Mouse (Mus musculus) 3T3-L1 (cell line): ENCODE results near the gene Cdyl.

ENCODE experiments used
- DNase-seq: peaks from one replicate; pipeline ENCODE4 v3.0.0-alpha.2; 2015; ENCODE audit warnings: low read depth, low spot score

Cdyl gene

DNA sequence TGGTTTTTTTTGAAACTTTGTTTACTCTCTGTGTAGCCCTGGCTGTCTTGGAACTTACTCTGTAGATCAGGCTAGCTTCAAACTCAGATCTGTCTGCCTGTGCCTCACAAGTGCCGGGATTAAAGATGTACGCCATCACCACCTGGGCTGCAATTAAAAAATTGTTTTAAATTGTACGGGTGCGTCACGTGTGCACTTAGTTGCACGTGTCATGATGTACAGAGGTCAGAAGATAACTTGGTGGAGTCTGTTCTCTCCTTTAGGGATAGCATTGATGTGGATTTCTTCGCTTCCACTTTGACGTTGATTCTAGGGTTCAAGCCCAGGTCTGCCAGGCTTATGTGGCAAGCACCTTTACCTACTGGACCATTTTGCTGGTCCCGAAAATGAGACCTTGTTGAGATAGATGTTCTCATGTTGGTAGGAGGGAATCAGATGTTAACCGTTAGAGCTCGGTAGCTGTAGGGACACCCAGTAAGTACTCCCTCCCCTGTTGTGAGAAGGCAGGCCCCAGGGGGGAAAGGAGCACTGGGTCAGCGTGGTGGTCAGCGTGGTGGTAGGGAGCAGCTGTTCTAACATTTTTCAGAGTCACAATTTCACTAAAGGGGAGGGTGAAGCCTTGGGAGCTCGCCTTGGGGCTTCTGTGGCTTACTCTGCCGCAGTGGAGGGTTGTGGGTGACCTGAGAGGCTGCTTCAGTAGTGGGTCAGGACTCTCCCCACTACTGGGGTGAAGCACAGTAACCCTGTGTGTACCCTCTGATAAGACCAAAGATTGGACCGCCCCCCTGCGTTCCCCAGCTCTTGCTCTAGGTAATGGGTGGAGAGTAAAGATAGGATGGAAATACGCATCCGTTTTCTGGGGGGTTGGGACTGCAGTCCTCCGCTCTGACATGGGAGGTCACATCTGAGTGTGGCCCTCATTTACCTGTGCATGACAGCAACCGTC, 97.0 kb downstream of the Cdyl start:
- DNase-seq, result no peak

DNA sequence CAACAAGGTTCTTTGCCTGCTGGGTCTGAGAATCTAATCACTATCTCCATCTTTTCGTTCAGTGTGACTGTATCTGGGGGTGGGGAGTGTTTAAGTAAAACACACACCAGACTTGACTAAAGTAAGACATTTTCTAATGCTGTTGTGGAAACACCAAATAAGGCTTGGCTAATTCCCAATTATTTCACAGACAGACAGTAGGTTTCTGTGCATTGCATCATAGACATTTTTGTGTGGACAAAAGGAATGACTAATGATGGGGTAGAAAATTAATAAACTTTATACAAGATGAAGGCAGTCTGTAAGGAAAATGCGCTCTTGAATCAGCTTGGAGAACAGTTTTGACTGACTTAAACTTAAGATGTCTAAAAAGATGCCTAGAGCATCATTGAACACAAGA, 100.7 kb downstream of the Cdyl start:
- DNase-seq, result peak; percentile 52

DNA sequence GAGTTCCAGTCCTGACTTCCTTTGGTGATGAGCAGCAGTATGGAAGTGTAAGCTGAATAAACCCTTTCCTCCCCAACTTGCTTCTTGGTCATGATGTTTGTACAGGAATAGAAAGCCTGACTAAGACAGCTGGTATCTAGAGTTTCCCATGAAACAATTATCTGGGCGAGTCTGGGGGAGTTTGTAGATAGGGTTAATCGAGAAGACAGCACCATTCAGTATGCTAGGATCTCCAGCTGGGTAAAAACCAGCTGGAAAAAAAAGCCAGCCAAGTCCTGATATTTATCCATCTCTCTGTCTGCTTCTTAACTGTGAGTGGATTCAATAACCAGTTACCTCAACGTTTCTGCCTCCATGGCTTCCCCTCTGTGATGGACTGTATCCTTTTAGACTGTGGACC, 104.9 kb downstream of the Cdyl start:
- no peak for DNase-seq

DNA sequence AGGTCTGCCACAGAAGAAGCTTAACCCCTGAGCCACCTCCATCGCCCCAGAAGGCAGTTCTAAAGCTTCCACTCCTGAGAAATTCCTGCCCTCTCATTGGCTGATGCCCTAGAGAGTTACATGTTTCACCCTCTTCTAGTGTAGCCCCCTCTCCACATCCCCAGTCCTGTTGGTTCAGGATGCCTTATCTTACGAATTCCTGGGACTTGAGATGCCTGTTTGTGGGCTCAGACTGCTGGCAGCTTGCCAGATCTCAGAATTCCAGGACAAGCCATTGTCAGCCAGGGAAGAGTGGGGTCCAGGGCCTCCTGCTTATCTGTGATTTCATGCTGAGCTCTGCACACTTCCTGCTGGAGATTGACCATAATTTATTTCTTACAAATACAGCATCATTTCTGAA, 106.2 kb downstream of the Cdyl start:
- peak; percentile 13 for DNase-seq

DNA sequence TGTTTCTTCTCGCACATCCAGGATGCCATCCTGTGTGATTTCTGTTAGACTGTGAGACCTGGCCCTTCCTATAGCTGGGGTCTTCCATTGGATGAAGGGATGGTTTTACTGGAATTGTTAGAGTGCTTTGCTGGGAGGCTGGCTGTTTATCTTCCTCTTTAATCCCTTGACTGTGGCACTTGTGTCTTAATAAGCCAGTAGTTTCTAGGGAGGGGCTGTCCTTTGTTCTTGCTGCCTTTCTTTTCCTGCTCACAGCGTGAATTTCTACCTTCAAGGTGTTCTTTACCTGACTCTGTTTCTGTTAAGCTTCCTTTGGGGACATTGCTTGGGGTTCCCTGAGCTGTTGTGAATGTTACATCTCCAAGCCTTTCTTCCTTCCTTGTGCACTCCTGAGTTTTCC, 110.0 kb downstream of the Cdyl start:
- DNase-seq, result no peak

DNA sequence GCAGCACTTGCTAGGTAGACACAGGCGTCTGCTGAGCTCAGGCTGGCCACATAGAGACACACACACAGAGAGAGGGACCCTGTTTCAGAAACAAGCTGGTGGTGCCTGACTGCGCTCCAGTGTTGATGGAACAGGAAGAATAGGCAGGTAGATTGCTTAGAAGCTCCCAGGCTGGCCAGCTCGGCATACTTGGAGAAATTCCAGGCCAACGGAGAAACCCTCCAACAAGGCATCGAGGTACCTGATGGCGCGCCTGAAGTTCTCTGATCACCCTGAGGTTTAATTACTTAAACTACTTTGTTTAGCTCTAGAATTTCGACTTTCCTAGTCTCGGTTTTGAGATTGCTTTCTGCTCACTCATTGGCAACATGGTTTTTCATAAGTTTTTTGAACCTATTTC, 110.8 kb downstream of the Cdyl start:
- no peak for DNase-seq

DNA sequence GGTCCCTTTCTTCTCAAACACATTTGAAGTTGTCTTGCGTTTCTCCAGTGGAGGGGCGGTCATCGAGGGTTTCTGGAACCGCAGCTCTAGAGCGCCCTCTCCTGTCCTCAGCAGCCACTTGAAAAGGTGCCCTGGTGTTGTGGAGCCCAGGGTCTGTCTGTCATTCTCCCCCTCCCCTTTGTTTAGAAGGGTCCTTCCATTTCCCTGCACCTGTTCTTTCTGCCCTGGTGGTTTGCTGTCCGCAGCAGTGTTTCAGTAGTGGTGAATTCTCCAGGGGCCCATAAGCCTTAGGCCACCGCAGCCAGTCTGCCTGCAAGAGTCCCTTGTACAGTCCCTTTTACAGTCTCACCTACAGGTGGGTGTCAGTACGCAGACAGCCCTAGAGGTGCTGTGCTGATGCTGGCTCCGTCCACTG, 112.3 kb downstream of the Cdyl start:
- DNase-seq, result no peak

DNA sequence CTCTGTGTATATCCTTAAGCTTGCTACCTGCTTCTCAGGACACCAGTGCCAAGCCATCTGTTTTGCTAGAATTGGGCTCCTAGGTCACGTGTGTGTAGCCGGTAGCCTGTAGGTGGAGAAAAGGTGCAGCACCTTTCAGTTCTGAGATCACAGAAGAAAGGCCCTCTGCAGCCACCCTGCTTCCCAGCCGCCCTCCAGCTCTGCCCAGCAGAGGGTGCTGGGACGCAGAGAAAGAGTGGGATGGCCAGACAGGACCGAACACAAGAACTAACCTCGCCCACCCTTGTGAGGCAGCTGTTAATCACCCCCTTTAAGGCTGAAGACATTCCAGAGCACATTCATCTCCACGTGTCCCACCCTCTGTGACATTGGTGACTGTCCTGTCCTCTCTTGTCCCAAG, 114.1 kb downstream of the Cdyl start:
- DNase-seq, result no peak

DNA sequence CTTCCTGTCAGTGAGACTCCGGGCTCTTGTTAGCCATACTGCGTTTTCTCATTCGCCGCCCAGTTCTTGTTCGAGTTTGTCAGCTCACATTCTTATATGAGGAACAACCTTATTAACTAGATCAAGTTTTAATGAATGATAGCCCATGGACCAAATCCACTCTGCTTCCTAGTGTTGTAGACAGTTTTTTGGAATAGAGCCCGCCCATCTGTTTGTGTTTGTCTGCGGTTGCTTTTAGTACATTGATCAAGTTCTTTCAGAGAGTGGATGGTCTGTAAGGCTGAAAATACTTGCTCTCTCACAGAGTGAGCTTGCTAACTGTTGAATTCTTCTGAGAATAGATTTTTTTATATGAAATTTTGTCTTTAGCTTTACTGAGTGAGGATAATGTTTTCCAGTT, 116.5 kb downstream of the Cdyl start:
- peak; percentile 5 for DNase-seq

DNA sequence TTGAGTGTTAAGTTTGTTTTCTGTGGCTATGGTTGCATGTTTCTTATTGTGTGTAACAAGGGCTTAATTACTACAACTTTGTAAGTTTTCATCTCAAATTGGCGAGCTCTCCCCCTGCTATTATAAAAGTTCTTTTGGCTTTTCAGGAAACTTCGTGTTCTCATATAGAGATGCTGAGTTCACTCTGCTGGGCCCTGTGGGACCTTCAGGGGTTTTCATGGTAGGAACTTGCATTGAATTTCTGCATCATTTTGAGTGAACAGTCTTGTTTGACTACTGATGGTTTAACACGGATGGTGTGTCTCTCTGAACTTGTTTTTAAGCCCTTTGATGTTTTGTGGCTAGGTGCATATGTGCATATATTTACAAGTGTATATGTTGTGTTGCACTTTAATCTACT, 121.1 kb downstream of the Cdyl start:
- DNase-seq, result no peak

DNA sequence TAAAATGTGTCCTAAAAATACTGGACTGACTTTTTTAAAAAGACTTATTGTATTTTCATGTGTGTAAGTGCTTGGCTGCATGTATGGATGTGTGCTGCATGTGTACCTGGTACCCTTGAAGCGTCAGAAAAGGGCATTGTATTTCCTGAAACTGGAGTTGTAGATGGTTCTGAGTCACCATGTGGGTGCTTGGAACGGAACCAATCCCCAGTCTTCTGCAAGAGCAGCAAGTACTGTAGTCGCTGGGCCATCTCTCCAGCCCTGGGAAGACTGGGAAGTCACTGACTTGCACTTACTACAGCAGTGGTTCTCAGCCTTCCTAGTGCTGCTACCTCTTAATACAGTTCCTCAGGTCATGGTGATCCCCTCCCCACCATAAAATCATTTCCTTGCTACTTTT, 122.1 kb downstream of the Cdyl start:
- DNase-seq, result peak; percentile 5

DNA sequence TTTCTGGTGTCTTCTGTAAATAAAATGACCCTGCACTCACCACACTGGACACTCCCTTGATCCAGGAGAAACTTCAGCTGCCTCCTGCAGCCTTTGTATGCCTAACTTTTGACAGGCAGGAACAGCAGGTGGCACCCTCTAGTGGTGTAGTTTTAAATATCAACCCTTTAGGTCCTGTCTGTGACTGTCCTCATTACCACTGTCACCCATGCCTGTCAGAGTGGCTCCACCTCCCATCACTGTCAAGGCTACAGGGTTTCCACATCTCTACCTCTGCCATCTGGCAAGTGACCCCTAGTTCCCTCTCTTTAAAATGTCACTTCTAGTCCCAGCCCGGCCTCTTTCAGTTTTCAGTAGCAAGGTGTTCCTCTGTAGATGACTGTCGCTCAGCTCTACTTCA, 123.3 kb downstream of the Cdyl start:
- peak; percentile 70 for DNase-seq

DNA sequence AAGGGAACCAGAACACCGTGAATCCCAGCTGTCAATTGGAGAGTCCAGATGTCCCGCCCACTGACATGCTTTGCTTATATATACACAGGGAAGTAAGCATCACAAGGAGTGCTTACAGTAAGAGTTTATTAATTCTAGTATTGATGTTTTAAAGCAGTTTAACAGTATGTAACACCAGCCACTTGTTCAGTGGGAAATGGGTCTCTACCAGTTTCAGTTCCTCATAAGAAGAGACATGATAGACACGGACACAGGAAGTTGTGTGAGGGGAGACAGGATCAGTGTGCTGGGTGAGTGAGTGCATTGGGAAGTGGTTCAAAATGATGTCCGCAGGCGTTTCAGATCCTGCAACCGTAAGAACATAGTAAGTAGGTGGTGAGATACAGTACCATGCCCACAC, 123.9 kb downstream of the Cdyl start:
- DNase-seq, result no peak

DNA sequence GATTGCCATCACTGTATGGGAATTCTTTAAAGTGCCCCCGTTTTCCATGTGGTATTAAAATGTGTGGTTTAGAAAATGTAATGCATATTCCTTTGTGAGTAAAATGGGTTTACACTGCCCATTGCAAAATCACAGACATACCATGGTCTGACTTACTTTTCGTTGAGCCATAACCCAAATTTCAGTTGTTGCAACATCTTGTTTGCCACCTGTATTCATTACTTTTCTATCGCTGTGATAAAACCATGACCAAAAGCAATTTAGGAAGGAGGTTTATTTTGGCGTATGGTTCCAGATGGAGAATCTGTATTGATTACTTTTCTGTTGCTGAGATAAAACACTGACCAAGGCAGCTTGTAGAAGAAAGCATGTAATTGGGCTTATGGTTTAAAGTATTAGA, 124.6 kb downstream of the Cdyl start:
- no peak for DNase-seq

DNA sequence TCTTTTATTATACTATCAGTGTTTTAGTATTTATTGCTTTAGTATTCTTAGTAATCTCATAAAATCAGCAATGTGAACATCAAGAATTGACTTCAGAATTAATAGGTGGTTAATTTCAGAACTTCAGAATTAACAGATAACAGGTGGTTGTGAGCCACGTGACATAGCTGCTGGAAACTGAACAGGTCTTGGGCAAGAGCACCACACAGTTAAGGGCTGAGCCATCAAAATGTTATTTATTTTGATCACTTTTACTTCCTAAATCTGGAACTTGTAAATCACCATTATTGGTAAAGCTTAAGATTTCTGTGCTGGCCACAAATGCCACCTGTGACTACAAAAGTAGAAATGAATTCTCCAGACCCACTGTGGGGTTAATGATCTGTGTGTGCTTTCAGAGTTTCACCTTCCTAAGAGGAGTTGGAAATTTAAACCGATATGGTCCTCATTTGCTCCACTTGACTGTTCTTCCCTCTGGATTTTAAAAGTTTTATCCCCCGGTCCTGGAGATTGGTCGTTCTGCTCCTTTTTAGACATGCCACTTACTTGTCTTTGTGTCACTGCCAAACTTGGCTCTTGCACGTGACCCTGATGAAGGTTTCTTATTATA, 125.8 kb downstream of the Cdyl start:
- no peak for DNase-seq

DNA sequence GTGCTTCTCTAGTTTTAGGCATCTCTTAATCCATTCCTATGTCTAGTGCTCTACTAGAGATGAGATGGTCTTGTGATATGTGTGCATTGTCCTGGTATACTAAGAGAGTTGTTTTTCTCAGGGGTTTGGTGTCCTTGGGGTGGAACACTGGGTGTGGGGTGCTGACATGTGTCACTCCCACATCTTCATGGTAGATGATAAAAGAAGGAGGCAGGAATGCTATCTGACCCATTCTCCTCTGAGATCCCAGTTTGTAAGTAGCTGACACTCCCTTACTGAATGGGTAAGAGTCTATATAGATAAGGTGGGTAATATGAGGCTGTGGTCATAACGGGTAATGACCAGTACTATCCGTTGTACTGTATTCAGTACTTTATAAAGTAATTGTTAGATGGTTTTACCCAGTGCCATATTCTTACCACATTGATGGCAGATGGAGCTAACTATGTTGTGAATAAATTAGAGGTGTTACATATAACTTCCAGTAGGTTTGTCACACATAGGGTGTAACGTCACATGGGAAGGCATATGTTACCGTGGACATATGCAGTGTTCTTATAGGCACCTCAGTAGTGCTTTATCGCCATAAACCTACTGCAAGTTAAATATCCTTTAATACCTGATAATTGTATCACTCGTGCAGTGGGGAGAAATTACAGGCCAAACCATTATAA, 127.2 kb downstream of the Cdyl start:
- DNase-seq, result no peak

DNA sequence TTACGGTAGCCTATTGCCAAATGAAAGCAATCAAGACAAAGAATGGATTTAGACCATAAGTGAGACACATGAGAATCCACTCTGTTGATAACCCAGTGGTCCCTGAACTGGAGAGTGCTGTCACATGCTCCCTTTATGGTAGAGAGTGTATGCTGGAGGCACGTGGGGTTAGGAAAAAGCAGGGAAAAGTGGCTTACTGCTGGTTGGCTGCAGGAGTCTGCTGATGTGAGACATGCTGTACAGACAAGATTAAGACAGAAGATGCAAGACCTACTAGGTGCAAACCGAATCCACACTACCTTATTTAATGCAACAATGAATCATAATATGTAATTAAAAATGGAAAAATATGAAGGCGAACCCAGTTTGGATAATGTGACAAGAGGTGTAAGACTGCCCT, 129.9 kb downstream of the Cdyl start:
- no peak for DNase-seq

DNA sequence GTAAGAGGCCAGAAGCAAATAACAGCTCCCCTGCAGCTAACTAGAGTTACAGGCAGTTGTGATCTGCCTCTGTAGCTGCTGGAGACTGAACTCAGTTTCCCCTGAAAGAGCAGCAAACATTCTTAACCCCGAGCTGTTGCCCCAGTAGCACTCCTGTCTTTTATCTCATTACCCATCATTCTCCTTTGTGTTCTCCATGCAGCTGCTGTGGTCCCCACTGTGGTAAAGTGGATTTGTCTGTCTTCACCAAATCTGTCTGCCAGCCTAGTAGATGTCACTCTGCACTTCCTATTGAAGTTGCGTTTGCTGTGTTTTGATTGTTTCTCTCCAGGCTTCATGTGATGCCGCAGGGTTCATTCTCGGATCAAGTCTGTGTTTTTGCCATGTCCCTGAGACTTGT, 130.8 kb downstream of the Cdyl start:
- no peak for DNase-seq

DNA sequence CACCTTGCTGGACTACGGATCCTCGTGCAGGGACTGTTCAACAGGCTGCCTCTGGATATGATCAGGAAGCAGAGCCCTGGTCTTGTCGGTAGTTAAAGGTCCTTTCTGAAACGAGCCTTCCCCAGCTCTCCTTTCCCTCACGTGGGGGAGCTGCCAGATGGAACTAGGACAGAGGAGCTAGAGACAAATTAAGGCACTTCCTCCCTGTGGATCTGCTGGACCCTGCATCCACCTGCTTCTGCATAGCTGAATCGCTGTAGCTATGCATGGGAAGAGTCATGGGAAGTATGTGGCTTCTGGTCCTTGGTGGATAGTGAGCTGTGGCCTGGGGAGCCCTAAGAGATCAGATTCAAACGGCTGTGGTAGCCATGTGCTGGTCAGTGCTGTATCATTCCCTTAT, 134.7 kb downstream of the Cdyl start:
- DNase-seq, result no peak

DNA sequence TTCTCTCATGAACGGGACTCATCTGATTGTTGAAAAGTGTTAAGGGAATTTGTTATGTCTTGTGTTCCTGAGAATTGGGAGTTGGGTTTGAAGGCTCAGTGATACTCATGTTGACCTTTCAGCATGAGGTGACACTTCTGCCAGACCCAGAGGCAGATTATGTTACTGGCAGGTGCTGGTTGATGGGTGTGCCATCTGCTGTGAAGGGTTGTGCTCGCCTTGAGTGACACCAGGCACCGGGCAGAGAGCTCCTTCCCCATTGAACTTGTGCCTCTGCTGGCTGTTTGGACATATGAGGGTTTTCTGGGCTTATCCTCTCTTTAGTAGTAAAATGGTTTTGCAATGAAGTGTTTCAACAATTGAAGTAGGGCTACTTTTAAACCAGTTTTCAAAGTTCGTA, 135.1 kb downstream of the Cdyl start:
- DNase-seq, result no peak

DNA sequence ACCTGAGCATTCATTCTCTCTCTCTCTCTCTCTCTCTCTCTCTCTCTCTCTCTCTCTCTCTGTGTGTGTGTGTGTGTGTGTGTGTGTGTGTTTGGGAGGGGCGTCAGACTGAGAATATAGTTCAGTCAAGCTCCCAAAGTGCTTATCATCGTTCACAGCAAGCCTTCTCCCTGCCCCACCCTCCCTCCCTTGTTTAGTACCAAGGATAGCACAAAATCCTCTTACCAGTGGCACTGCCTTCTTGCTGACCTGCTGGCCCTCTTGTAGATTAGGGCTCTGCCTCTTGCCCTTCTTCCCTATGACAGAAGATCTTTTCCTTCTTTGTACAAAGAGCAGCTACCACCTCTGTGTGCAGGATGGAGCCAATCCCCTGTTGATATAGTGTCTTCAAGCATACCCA, 136.3 kb downstream of the Cdyl start:
- DNase-seq, result no peak

DNA sequence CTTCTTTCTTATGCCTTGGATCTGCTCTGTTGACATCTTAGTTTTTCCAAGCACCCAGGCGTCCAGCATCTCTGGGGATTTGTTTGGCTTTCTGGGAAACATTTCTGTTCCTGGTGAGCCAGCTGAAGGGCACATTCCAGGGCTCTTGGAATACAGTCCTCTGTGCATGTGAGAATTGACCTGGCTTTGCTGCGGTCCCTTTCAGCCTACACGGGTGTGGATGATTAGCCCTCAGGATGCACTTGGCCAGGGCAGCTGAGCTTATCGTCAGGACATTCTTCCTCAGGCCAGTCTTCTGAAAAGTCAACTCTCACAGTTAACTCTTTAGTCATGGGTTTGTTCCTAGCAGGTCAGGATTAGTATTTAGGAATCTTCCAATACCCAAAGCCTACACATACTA, 136.7 kb downstream of the Cdyl start:
- no peak for DNase-seq
